Mouse (Mus musculus): Measurements from ENCODE around the gene 4931406C07Rik. TPM values are rescaled to one million over a fixed set of nuclear protein-coding genes. Genes with fewer than 3 reads are reported as not detected.
A peak's percentile ranks its signal among the peaks of the same experiment; 100 is the strongest.
"Not testable (repeated sequence)": the region's sequence is repeated elsewhere in the genome, so short reads cannot be mapped to it uniquely, and the experiment has no call there.

The 4931406C07Rik gene
- total RNA-seq (2014; fragmentation: Nextera tagmentation) (6.5 and 8.3 TPM in 2 replicates), total RNA-seq (2017) (5.2 and 6.7 TPM in 2 replicates)

DNA sequence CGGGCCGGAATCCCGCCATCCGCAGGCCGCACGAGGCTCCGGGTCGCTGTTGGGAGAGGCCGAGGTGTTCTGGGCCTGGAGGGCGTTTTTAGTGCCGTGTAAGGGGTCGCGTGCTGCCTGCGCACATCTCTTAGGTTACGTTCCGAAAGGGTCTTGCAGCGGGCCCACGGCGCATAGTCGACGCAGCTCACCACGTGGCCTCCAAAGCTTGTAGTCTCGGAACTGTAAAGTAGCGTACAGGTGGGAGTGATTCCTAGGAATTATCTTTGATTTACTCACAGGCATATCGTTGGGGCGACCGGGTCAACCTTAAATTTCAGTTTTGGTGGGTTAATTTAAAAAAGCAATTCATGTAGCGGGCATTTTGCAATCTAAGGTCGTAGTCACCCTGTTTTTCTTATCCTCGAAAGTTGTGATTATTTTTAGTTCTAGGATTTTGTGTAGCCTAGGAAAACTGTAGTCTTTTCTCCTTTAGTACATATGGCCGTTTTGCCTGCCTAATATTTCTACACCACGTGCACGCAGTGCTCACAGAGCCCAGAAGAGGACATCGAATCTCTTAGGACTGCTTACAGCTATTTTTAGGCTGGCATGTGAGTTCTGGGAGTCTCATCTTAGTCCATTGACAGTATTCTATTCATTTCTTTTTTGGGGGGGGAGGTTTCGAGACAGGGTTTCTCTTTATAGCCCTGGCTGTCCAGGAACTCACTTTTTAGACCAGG lies at the start of gene 4931406C07Rik:
TSS of gene 4931406C07Rik (minus strand) at position 51 of the 722 bp plus-strand sequence.
- no peak for ATAC-seq (replicated peaks; ENCODE audit: low FRiP score, low TSS enrichment, poor library complexity, severe bottlenecking)

GRCm38 (mm10) chr9:15349925-15350324 lies 43.7 kb upstream of the 4931406C07Rik start:
- ATAC-seq (replicated peaks; ENCODE audit: low FRiP score, low TSS enrichment, poor library complexity, severe bottlenecking), result no peak

DNA sequence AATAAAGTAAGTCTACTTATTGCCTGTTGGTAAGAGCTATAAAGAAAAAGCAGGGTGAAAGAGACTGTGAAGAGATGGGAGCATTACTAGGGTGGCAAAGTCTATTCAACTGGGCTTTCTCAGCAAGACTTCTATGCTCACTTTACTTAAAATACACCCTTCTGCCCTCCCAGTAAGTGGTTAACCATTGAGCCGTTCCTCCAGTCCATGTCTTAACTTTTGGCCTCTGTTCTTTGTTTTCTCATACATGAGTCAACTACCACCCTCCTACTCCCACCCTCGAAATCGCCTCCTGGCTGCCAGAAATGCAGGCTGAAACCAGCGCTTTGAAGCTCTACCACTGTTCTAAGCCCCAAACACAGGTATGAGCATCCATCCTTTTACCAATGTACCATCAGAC lies 31.5 kb upstream of the 4931406C07Rik start:
- no peak for ATAC-seq (replicated peaks; ENCODE audit: low FRiP score, low TSS enrichment, poor library complexity, severe bottlenecking)

GRCm38 (mm10) chr9:15318170-15318742 lies 12.0 kb upstream of the 4931406C07Rik start:
- ATAC-seq (replicated peaks; ENCODE audit: low FRiP score, low TSS enrichment, poor library complexity, severe bottlenecking), result no peak

- no peak for ATAC-seq (replicated peaks; ENCODE audit: low FRiP score, low TSS enrichment, poor library complexity, severe bottlenecking)
These were observed 11.2 kb upstream of the 4931406C07Rik start for GRCm38 (mm10) chr9:15317223-15318169.

- ATAC-seq (replicated peaks; ENCODE audit: low FRiP score, low TSS enrichment, poor library complexity, severe bottlenecking), result not testable (repeated sequence)
These were observed 10.0 kb upstream of the 4931406C07Rik start for GRCm38 (mm10) chr9:15316296-15316695.

DNA sequence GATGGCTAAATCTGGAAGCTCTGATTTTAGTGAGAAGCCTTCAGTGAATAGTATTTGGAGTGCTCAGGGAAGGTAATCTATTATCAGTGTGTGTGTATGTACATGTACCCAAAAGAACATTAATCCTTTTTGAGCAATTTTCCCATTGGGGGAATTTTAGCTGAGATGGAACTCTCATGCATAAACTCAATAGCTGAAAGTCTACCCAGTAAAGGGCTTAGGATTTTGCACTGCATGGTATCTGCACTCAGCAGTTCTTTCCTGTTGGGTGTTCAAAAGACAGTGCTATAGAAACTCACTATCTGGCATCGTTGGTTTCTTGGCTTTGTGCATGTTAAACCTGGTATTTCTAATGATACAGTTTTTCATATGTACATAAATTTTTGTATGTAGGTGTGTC lies 8.4 kb upstream of the 4931406C07Rik start:
- no peak for ATAC-seq (replicated peaks; ENCODE audit: low FRiP score, low TSS enrichment, poor library complexity, severe bottlenecking)

DNA sequence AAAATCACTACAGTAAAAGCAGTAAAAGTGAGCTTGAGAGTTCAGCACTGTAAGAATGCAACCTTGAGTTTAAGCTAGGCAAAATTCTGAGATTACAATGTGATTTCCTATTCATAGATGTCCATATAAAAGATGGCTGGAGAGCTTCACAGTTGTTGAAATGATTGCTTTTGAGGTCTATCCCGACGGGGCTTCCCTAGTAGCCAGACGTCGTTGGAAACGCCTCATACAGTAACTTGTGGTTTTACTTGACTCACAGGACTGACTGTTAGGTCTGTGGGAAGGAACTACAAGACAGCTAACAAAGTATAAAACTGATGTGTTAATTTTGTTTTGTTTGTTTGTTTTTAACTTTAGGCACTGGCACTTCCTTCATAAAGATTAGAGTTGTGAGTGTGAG lies 7.4 kb upstream of the 4931406C07Rik start:
- ATAC-seq (replicated peaks; ENCODE audit: low FRiP score, low TSS enrichment, poor library complexity, severe bottlenecking), result no peak

- peak; percentile 82 for ATAC-seq (replicated peaks; ENCODE audit: low FRiP score, low TSS enrichment, poor library complexity, severe bottlenecking)
These were observed 5.9 kb upstream of the 4931406C07Rik start for GRCm38 (mm10) chr9:15312054-15312735.

GRCm38 (mm10) chr9:15310179-15310578 lies 3.9 kb upstream of the 4931406C07Rik start:
- ATAC-seq (replicated peaks; ENCODE audit: low FRiP score, low TSS enrichment, poor library complexity, severe bottlenecking), result no peak

GRCm38 (mm10) chr9:15309425-15309824 lies 3.2 kb upstream of the 4931406C07Rik start:
- ATAC-seq (replicated peaks; ENCODE audit: low FRiP score, low TSS enrichment, poor library complexity, severe bottlenecking), result no peak

DNA sequence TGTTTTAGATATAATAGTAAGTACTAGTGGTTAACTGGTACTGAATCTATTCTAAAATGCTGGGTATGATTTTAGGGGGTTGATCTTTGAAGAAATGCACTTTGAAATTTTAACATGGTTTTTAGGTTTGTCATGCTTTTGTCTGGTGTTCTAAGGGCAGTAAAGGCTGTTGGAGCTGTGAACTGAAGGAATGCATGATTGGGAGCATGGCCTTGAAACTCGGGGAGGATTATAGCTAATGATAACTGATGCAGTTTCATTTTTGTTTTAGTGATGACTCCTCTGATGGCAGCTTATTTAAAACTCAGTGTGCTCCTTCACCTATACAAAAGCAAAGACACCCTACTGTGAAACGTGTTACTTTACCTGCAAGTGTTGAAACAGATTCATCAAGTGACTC lies 2.0 kb upstream of the 4931406C07Rik start:
- no peak for ATAC-seq (replicated peaks; ENCODE audit: low FRiP score, low TSS enrichment, poor library complexity, severe bottlenecking)

DNA sequence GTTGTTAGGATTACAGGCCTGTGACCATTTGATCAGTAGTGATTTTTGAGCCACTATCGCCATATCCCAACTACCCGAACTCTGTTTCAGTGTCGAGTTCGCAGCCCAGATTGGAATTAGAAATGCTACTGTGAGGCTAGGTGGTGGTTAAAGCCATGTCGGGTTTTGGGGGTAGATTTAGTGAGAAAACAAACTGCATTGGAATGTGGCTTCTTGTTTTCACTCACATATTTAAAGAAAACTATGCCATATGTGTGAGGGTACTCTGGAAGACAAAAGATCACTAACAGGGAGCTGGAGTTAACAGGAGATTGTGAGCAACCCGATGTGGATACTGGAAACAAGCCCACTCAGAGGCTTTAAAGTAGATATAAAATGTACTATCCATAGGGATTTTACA lies 1.0 kb upstream of the 4931406C07Rik start:
- no peak for ATAC-seq (replicated peaks; ENCODE audit: low FRiP score, low TSS enrichment, poor library complexity, severe bottlenecking)

DNA sequence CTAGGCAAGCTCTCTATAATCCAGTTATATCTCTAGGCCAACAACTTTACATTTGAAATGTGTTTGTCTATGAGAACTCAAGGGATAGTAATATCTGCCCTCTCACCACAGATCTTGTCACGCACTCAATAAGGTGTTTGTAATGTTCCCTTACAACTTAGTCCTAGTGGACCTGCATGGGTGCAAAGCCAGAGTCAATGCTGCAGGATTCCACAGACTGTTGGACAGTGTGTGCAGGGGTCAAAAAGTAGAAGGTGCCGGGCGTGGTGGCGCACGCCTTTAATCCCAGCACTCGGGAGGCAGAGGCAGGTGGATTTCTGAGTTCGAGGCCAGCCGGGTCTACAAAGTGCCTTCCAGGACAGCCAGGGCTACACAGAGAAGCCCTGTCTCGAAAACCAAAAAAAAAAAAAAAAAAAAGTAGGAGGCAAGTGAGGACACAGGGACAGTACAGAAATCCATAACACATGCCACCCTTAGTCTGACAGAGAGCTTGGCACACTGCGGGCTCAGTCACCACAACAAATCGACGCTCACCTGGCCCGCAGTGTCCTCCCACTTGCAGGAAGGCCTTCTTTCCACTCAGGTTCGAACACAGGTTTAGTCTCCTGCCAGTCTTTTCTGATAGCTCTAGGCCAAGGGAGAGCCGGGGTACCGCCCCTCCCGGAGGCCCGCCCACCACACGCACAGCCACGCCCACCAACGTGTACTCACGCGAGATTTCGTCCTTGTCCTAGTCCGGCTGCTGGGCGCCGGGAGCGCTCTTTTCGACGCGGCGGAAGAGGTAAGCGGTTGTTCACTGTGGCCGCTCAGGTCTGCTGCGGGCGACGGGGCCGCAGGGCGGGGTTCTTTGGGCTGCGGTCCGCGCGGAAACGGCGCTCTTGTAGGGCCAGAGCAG lies 498 bp downstream of the 4931406C07Rik start, which contains the start of gene Taf1d:
TSS of gene Taf1d (plus strand) at position 712 of the 895 bp plus-strand sequence.
- ATAC-seq (replicated peaks; ENCODE audit: low FRiP score, low TSS enrichment, poor library complexity, severe bottlenecking), result peak; percentile 91

GRCm38 (mm10) chr9:15302881-15303280 lies 3.4 kb downstream of the 4931406C07Rik start:
- ATAC-seq (replicated peaks; ENCODE audit: low FRiP score, low TSS enrichment, poor library complexity, severe bottlenecking), result no peak

GRCm38 (mm10) chr9:15302006-15302405 lies 4.2 kb downstream of the 4931406C07Rik start:
- not testable (repeated sequence) for ATAC-seq (replicated peaks; ENCODE audit: low FRiP score, low TSS enrichment, poor library complexity, severe bottlenecking)

GRCm38 (mm10) chr9:15301399-15301798 lies 4.8 kb downstream of the 4931406C07Rik start:
- no peak for ATAC-seq (replicated peaks; ENCODE audit: low FRiP score, low TSS enrichment, poor library complexity, severe bottlenecking)

- no peak for ATAC-seq (replicated peaks; ENCODE audit: low FRiP score, low TSS enrichment, poor library complexity, severe bottlenecking)
These were observed 6.2 kb downstream of the 4931406C07Rik start for GRCm38 (mm10) chr9:15300056-15300455.
